Mouse (Mus musculus) stomach, postnatal 0 days (tissue): ENCODE measurements at regions not wholly inside any gene's neighbourhood (a gene's known extent, or its start where the extent isn't known, plus 50 kb on each side); places are given as distances from the start of the nearest gene placed in this dataset.

Source experiments
- ATAC-seq: fragments of 200-750 bp; cut with Nextera tagmentation; 2 replicates; pipeline ENCODE4 v1.8.0; 2017; ENCODE audit not compliant: low FRiP score, low TSS enrichment
- DNase-seq: peaks from one replicate; pipeline ENCODE4 v3.0.0-alpha.2; 2016; ENCODE audit warnings: low spot score
- H3K27ac ChIP-seq: fragments of 300-500 bp; sonication (generic); replicated peaks from 2 replicates; pipeline ENCODE4 v1.5.1; 2014; ENCODE audit warnings: mild to moderate bottlenecking, control low read depth
- H3K27me3 ChIP-seq: fragments of 300-500 bp; sonication (generic); 2 replicates; pipeline ENCODE4 v1.6.1; 2014; ENCODE audit warnings: low read length; ENCODE audit not compliant: control insufficient read depth, insufficient read depth
- H3K36me3 ChIP-seq: fragments of 300-500 bp; sonication (generic); 2 replicates; pipeline ENCODE4 v1.6.1; 2014; ENCODE audit warnings: low read length, mixed read lengths; ENCODE audit not compliant: control insufficient read depth, insufficient read depth
- H3K4me1 ChIP-seq: fragments of 300-500 bp; sonication (generic); replicated peaks from 2 replicates; pipeline ENCODE4 v1.6.1; 2014; ENCODE audit warnings: antibody characterized with exemption; ENCODE audit not compliant: control insufficient read depth, insufficient read depth
- H3K4me2 ChIP-seq: fragments of 300-500 bp; sonication (generic); replicated peaks from 2 replicates; pipeline ENCODE4 v1.6.1; 2014; ENCODE audit warnings: low read depth, mild to moderate bottlenecking, control low read depth, moderate library complexity
- H3K4me3 ChIP-seq: fragments of 300-500 bp; sonication (generic); 2 replicates; pipeline ENCODE4 v1.5.1; 2014; ENCODE audit warnings: low read depth, low read length, control low read depth
- H3K9ac ChIP-seq: fragments of 300-500 bp; sonication (generic); 2 replicates; pipeline ENCODE4 v1.6.1; 2014; ENCODE audit warnings: mild to moderate bottlenecking, low read length, control low read depth, mixed read lengths
- H3K9me3 ChIP-seq: fragments of 300-500 bp; sonication (generic); 2 replicates; pipeline ENCODE4 v1.6.1; 2016; ENCODE audit warnings: low read length; ENCODE audit not compliant: control insufficient read depth
- CTCF ChIP-seq: IDR thresholded peaks from 2 replicates; pipeline ENCODE4 v1.5.1; 2016; ENCODE audit warnings: antibody characterized with exemption, low read depth, mild to moderate bottlenecking, moderate library complexity
- EP300 ChIP-seq: optimal IDR thresholded peaks from 2 replicates; pipeline ENCODE3; 2016; ENCODE audit warnings: antibody characterized with exemption
- WGBS: fragments of 180-500 bp; shearing (Covaris S2); extraction: QIAGEN DNeasy Blood & Tissue Kit; methylation state at CpG from one replicate; pipeline ENCODE4 v1.1.7; 2014; 5-methylcytosine and 5-hydroxymethylcytosine counted together

DNA sequence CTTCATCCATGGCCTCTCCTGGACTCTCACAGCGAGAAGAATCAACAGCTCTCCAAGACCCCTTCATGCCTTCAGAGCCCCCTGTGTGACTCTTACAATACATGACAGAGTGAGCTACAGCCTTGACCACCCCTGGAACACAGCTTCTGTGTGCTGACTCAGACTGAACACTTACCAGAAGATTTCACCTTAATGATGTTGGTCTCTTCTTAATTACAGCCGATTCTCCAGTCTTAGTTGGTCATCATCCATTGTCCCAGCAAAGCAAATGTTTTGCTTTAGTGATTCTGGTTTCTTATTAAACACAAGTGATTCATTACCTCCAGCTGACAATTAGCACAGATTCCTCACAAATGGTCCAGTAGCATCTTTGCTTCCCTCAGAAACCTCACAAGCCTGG, 134.0 kb upstream of the Inhba start:
- ATAC-seq (no peak), DNase-seq (no peak)
- H3K4me2 ChIP-seq = no peak overlapping the region
- TF ChIP-seq EP300 = no peak
- TF ChIP-seq CTCF = no peak
- no peak overlapping the region for H3K9ac ChIP-seq
- H3K27ac ChIP-seq = no peak overlapping the region
- H3K27me3 ChIP-seq = no peaks in the 10 kb centered on the region
- no peaks in the 10 kb centered on the region for H3K36me3 ChIP-seq
- WGBS = 81% methylated on average over 2 of the region's 2 CpGs
- H3K9me3 ChIP-seq = no peaks in the 10 kb centered on the region
- H3K4me1 ChIP-seq = no peaks in the 10 kb centered on the region
- no peak overlapping the region for H3K4me3 ChIP-seq

DNA sequence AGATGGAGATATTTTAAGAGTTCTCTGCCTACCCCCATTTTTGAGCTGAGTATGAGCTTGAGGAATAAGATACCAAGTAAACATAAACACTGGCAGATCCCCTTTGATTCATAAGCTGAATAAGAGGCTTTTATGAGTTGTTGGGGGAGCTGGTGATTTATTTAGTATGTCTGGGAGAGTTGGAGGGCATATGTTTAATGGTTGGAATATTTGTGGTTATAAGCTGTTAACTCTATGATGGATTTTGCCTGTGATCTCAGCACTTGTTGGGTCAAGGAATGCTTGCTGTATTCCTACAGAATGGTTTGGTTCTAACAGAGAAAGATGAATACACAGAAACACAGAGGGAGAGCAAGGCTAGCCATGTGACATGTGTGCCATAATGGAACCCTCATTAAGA, 132.1 kb upstream of the Inhba start:
- Histone ChIP-seq H3K9me3 (no peaks in the 10 kb centered on the region), H3K27me3 (no peaks in the 10 kb centered on the region), H3K4me2 (no peak overlapping the region), H3K27ac (no peak overlapping the region), H3K9ac (no peak overlapping the region), H3K36me3 (no peaks in the 10 kb centered on the region), H3K4me3 (no peak overlapping the region), H3K4me1 (no peaks in the 10 kb centered on the region)
- ATAC-seq = no peak
- no peak for TF ChIP-seq EP300
- TF ChIP-seq CTCF = no peak
- DNase-seq = no peak

DNA sequence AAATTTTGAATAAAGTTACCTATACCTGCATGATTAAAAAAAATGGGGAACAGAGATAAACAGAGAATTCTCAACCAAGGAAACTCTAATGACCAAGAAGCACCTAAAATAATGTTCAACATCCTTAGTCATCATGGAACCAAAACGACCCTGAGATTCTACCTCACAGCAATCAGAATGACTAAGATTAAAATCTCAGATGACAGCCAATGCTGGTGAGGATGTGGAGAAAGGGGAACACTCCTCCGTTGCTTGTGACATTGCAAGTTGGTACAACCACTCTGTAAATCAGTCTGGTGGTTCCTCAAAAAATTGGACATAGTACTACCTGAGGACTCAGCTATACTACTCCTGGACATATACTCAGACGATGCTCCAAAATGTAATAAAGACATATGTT, 120.9 kb upstream of the Inhba start:
- H3K27me3 ChIP-seq = no peaks in the 10 kb centered on the region
- H3K4me1 ChIP-seq = no peaks in the 10 kb centered on the region
- H3K9ac ChIP-seq = no peak overlapping the region
- no peaks in the 10 kb centered on the region for H3K9me3 ChIP-seq
- no peaks in the 10 kb centered on the region for H3K36me3 ChIP-seq
- DNase-seq = no peak
- no peak for TF ChIP-seq EP300
- TF ChIP-seq CTCF = no peak
- 79% methylated on average over 3 of the region's 3 CpGs for WGBS
- H3K4me3 ChIP-seq = no peak overlapping the region
- no peak overlapping the region for H3K27ac ChIP-seq
- H3K4me2 ChIP-seq = no peak overlapping the region
- ATAC-seq = no peak

DNA sequence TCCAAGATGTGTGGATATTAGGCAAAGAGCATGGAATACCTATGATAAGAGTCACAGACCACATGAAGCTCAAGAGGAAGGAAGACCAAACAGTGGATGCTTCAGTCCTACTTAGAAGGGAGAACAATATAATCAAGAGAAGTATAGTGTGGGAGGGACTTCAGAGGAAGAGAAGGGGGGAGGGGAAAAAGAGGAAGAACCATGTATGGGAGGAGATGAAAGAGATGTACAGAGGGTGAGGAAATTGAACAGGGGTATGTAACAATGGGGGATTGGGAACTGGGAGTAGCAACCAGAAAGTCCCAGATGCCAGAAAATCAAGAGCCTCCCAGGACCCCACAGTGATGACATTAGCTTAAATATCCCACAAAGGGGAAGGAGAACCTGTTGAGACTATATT, 120.2 kb upstream of the Inhba start:
- Histone ChIP-seq H3K36me3 (no peaks in the 10 kb centered on the region), H3K9ac (no peak overlapping the region), H3K9me3 (no peaks in the 10 kb centered on the region), H3K4me1 (no peaks in the 10 kb centered on the region), H3K4me3 (no peak overlapping the region), H3K4me2 (no peak overlapping the region), H3K27me3 (no peaks in the 10 kb centered on the region), H3K27ac (no peak overlapping the region)
- TF ChIP-seq CTCF (no peak), EP300 (no peak)
- DNase-seq (no peak), ATAC-seq (no peak)

DNA sequence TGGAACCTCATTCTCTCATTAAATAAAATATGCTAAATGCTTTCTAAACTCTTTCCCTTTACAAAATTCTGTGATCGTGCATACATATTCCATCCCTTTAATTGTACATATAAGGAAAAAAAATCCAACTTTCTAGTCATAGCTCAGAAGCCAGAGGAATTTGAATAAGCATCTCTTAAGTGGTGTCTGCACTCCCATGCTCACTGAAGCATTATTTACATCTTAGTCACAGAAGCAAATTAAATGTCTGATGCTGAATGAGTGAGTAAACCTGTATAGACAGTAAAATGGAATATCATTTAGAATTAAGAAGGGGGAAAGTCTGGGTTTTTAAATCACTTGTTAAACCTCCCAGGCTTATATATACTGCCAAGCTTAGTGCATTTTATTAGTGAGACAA, 113.5 kb upstream of the Inhba start:
- H3K9me3 ChIP-seq = no peaks in the 10 kb centered on the region
- no peaks in the 10 kb centered on the region for H3K27me3 ChIP-seq
- ATAC-seq (no peak), DNase-seq (no peak)
- H3K4me3 ChIP-seq = no peak overlapping the region
- no peak overlapping the region for H3K27ac ChIP-seq
- no peak overlapping the region for H3K9ac ChIP-seq
- 53% methylated on average over 1 of the region's 1 CpGs for WGBS
- H3K4me2 ChIP-seq = no peak overlapping the region
- no peaks in the 10 kb centered on the region for H3K4me1 ChIP-seq
- no peaks in the 10 kb centered on the region for H3K36me3 ChIP-seq
- TF ChIP-seq EP300 = no peak
- no peak for TF ChIP-seq CTCF

DNA sequence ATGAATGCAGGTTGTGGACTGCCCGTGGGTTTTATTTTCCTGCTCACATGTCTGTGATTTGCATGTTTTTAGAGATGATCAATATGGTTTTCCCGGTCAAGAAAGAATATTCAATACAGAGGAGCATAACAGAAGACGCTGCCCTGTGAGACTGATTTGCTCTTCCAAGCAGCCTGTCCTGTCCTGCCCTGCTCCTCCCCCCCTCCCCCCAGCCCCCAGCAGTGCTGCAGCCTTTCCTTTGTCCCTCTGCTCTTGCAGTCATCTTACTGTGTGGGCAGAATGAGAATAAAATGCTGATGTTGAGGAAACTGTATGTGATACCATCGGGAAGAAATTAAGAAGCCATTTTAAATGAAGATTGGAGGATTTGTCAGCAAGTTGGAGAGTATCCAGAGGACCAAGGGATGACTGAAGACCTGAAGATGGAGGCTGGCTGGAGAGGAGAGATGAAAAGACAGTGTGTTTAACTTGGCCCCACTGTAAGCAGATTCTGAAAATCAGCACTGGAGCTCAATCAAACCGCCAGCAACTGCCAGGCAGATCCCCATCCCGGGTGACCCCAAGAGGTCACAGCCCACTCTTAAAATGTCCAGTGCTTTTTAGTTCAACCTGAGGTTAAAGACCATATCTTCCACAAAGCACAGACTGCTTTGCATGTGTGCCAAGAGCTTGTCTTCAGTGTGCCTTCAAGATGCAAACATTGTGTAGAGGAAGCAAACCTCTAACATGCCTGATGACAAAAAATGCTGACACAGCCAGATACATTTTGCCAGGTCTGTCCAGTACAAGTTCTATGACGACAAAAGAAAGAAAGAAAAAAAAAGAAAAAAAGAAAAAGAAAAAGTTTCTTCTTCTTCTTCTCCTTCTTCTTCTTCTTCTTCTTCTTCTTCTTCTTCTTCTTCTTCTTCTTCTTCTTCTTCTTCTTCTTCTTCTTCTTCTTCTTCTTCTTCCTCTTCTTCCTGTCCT, 109.7 kb upstream of the Inhba start:
- H3K27me3 ChIP-seq = no peaks in the 10 kb centered on the region
- DNase-seq (no peak), ATAC-seq (no peak)
- H3K9me3 ChIP-seq = no peaks in the 10 kb centered on the region
- no peak overlapping the region for H3K4me2 ChIP-seq
- no peak overlapping the region for H3K9ac ChIP-seq
- TF ChIP-seq EP300 = no peak
- no peak for TF ChIP-seq CTCF
- no peak overlapping the region for H3K4me3 ChIP-seq
- H3K36me3 ChIP-seq = no peaks in the 10 kb centered on the region
- no peak overlapping the region for H3K27ac ChIP-seq
- 41% methylated on average over 7 of the region's 7 CpGs for WGBS
- no peaks in the 10 kb centered on the region for H3K4me1 ChIP-seq
